Mouse (Mus musculus) neural tube, embryonic 15.5 days (tissue): ENCODE measurements around the gene Sfi1. TPM values are rescaled to one million over a fixed set of nuclear protein-coding genes. Genes with fewer than 3 reads are reported as not detected.

Source experiments
- polyA plus RNA-seq: library from polyadenylated mRNA; unstranded; fragments of >200 nt; fragmentation: Nextera tagmentation; extraction: Ambion mirVana; gene quantifications from 2 replicates; pipeline ENCODE4 v1.2.1, GENCODE M21; 2015

The Sfi1 gene
- polyA plus RNA-seq, 1 experiment from 2014 or later = 15.7 TPM

Other genes starting within 250 kb of the Sfi1 start
- 48.1 and 53.1 TPM in 2 replicates for gene Eif4enif1, start 8.9 kb upstream of the Sfi1 start, polyA plus RNA-seq
- gene Drg1, start 73.0 kb upstream of the Sfi1 start, polyA plus RNA-seq = 194 and 208 TPM in 2 replicates
- 39.5 and 49.2 TPM in 2 replicates for gene Patz1, start 95.4 kb upstream of the Sfi1 start, polyA plus RNA-seq
- gene Pik3ip1, start 136.9 kb upstream of the Sfi1 start, polyA plus RNA-seq = 28.7 and 35.3 TPM in 2 replicates
- 141 and 158 TPM in 2 replicates for gene Limk2, start 215.7 kb upstream of the Sfi1 start, polyA plus RNA-seq